Mouse (Mus musculus): Measurements from ENCODE around the gene Ank2. TPM values are rescaled to one million over a fixed set of nuclear protein-coding genes. Genes with fewer than 3 reads are reported as not detected.

Ank2 gene
- polyA plus RNA-seq, 1 experiment = 52.1 TPM

DNA sequence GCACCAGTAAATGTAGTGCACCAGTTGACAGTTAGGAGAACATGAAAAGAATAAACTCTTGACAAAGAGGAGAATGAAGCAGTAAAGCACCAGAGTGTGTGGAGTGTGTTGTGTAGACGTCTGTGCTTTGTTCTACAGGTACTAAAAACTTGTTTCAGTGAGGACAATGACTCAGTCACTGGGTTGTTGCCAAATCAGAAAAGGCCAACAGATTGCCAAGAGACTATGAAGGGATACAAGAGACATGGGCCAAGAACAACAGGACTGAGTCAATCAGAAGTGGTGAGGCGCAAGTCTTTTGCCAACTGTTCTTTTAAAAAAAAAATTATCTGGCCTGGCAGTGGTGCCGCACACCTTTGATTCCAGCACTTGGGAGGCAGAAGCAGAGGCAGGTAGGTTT, 509.2 kb downstream of the Ank2 start:
- no peaks in the 10 kb centered on the region for H3K27me3 ChIP-seq (ENCODE audit: control insufficient read depth, insufficient read depth, low read length)
- TF ChIP-seq POLR2A (IDR thresholded peaks at IDR 0.05; ENCODE audit: control insufficient read depth, low read depth, low read length) = no peak
- no peak for TF ChIP-seq CTCF (IDR thresholded peaks at IDR 0.05; ENCODE audit: control insufficient read depth, insufficient read depth, insufficient replicate concordance, low read depth, low read length)
- no peaks in the 10 kb centered on the region for H3K4me1 ChIP-seq (ENCODE audit: control insufficient read depth, insufficient read depth, low read length)
- H3K36me3 ChIP-seq (ENCODE audit: control insufficient read depth, insufficient read depth, low read length) = no peaks in the 10 kb centered on the region
- H3K27ac ChIP-seq (ENCODE audit: control insufficient read depth, insufficient read depth, low read depth, low read length) = no peak overlapping the region
- no peak overlapping the region for H3K4me3 ChIP-seq (ENCODE audit: control insufficient read depth, low read depth, low read length)

GRCm38 (mm10) chr3:126986687-126987086, 512.5 kb downstream of the Ank2 start:
- TF ChIP-seq POLR2A (IDR thresholded peaks at IDR 0.05; ENCODE audit: control insufficient read depth, low read depth, low read length) (no peak), CTCF (IDR thresholded peaks at IDR 0.05; ENCODE audit: control insufficient read depth, insufficient read depth, insufficient replicate concordance, low read depth, low read length) (no peak)
- H3K4me1 ChIP-seq (ENCODE audit: control insufficient read depth, insufficient read depth, low read length) = no peaks in the 10 kb centered on the region
- no peaks in the 10 kb centered on the region for H3K27me3 ChIP-seq (ENCODE audit: control insufficient read depth, insufficient read depth, low read length)
- no peaks in the 10 kb centered on the region for H3K36me3 ChIP-seq (ENCODE audit: control insufficient read depth, insufficient read depth, low read length)
- H3K4me3 ChIP-seq (ENCODE audit: control insufficient read depth, low read depth, low read length) = no peak overlapping the region
- H3K27ac ChIP-seq (ENCODE audit: control insufficient read depth, insufficient read depth, low read depth, low read length) = no peak overlapping the region

DNA sequence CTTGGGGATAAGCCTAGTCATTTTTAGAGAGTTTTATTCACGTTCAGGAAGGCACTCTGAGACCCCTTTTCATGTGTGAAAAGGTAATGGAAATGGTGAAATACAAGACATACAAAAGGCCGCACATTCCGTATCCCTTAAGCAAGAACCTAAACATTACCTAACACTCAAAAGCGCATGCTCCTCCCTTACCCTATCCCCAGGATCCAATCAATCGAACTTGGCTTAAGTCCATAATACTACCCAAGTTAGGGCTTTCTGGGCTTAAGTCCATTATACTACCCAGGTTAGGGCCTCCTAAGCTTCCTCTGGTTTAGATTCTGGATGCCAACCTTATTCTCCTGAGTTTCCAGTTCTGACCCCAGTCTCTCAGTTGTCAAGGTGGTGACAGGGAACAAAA, 516.3 kb downstream of the Ank2 start:
- Histone ChIP-seq H3K4me1 (ENCODE audit: control insufficient read depth, insufficient read depth, low read length) (no peaks in the 10 kb centered on the region), H3K27ac (ENCODE audit: control insufficient read depth, insufficient read depth, low read depth, low read length) (no peak overlapping the region), H3K36me3 (ENCODE audit: control insufficient read depth, insufficient read depth, low read length) (no peaks in the 10 kb centered on the region), H3K27me3 (ENCODE audit: control insufficient read depth, insufficient read depth, low read length) (no peaks in the 10 kb centered on the region), H3K4me3 (ENCODE audit: control insufficient read depth, low read depth, low read length) (no peak overlapping the region)
- TF ChIP-seq CTCF (IDR thresholded peaks at IDR 0.05; ENCODE audit: control insufficient read depth, insufficient read depth, insufficient replicate concordance, low read depth, low read length) (no peak), POLR2A (IDR thresholded peaks at IDR 0.05; ENCODE audit: control insufficient read depth, low read depth, low read length) (no peak)

DNA sequence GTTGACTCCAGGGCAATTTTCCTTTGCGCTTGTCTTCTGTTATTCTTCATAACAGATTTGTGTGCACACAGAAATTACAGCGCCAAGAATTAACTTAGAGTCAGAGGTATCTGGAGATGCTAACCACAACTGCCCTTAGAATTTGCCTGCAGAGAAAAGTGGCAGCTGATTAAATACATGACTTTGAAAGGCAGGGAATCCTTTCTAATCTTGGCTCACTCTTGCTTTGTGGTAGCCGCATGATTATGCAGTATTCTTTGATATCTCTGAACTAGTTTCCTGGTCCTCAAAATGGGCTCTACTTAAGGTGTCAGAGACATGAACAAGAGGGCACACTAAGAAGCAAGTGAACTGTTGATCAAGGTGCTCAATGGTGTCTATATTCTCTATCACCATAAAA, 518.0 kb downstream of the Ank2 start:
- Histone ChIP-seq H3K27me3 (ENCODE audit: control insufficient read depth, insufficient read depth, low read length) (no peaks in the 10 kb centered on the region), H3K4me1 (ENCODE audit: control insufficient read depth, insufficient read depth, low read length) (no peaks in the 10 kb centered on the region), H3K27ac (ENCODE audit: control insufficient read depth, insufficient read depth, low read depth, low read length) (no peak overlapping the region), H3K4me3 (ENCODE audit: control insufficient read depth, low read depth, low read length) (no peak overlapping the region), H3K36me3 (ENCODE audit: control insufficient read depth, insufficient read depth, low read length) (no peaks in the 10 kb centered on the region)
- no peak for TF ChIP-seq CTCF (IDR thresholded peaks at IDR 0.05; ENCODE audit: control insufficient read depth, insufficient read depth, insufficient replicate concordance, low read depth, low read length)
- no peak for TF ChIP-seq POLR2A (IDR thresholded peaks at IDR 0.05; ENCODE audit: control insufficient read depth, low read depth, low read length)

DNA sequence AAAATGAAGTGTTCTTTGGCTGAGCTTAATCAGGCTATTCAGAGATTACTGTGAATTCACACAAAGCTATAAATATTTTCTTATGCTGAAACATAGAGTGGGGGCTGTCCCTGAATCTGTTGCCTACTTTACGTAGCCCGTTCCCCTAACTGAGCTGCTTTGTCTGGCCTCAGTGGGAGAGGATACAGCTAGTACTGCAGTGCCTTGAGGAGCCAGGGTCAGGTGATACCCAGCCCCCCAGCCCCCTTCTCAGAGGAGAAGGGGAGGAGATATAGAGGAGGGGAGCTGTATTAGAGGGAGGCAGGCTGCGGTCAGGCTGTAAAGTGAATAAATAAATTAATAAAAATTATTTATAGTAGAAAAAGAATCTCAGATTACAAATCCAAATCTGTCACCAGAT, 519.5 kb downstream of the Ank2 start:
- Histone ChIP-seq H3K4me3 (ENCODE audit: control insufficient read depth, low read depth, low read length) (no peak overlapping the region), H3K27ac (ENCODE audit: control insufficient read depth, insufficient read depth, low read depth, low read length) (no peak overlapping the region), H3K36me3 (ENCODE audit: control insufficient read depth, insufficient read depth, low read length) (no peaks in the 10 kb centered on the region), H3K4me1 (ENCODE audit: control insufficient read depth, insufficient read depth, low read length) (no peaks in the 10 kb centered on the region), H3K27me3 (ENCODE audit: control insufficient read depth, insufficient read depth, low read length) (no peaks in the 10 kb centered on the region)
- no peak for TF ChIP-seq POLR2A (IDR thresholded peaks at IDR 0.05; ENCODE audit: control insufficient read depth, low read depth, low read length)
- TF ChIP-seq CTCF (IDR thresholded peaks at IDR 0.05; ENCODE audit: control insufficient read depth, insufficient read depth, insufficient replicate concordance, low read depth, low read length) = no peak

DNA sequence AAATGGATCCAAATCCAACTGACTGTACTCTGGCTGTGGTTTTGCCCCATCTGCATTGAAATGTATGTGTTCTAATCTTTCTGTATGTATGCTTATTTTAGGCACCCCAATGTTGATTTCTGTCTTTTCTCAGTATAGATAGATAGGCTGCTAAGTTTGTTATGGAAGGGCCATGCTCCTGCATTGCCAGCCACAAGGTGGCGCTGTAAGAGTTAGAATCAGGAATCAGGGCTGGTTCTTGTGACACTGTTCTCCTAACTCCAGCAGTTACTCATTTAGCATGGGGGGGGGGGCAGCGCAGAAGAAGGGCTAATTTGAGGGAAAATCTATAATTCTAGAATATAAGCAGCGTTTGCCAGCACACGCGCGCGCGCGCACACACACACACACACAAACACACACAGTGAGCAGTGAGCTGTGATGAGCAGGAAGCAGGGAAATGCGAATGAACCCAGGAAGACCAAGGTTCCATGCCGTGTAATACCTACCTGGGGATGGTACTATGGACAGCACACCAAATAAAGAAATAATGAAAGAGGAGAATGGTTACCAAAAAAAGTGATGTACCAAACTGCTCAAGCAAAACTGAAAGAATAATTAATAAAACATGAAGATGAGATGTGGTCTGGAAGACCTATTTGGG, 520.3 kb downstream of the Ank2 start:
- no peaks in the 10 kb centered on the region for H3K4me1 ChIP-seq (ENCODE audit: control insufficient read depth, insufficient read depth, low read length)
- no peaks in the 10 kb centered on the region for H3K27me3 ChIP-seq (ENCODE audit: control insufficient read depth, insufficient read depth, low read length)
- H3K27ac ChIP-seq (ENCODE audit: control insufficient read depth, insufficient read depth, low read depth, low read length) = no peak overlapping the region
- H3K36me3 ChIP-seq (ENCODE audit: control insufficient read depth, insufficient read depth, low read length) = no peaks in the 10 kb centered on the region
- no peak for TF ChIP-seq POLR2A (IDR thresholded peaks at IDR 0.05; ENCODE audit: control insufficient read depth, low read depth, low read length)
- peak; percentile 40; the same call in 1 of the 2 replicates for TF ChIP-seq CTCF (IDR thresholded peaks at IDR 0.05; ENCODE audit: control insufficient read depth, insufficient read depth, insufficient replicate concordance, low read depth, low read length)
- no peak overlapping the region for H3K4me3 ChIP-seq (ENCODE audit: control insufficient read depth, low read depth, low read length)

GRCm38 (mm10) chr3:126977399-126977798, 521.8 kb downstream of the Ank2 start:
- no peak for TF ChIP-seq CTCF (IDR thresholded peaks at IDR 0.05; ENCODE audit: control insufficient read depth, insufficient read depth, insufficient replicate concordance, low read depth, low read length)
- TF ChIP-seq POLR2A (IDR thresholded peaks at IDR 0.05; ENCODE audit: control insufficient read depth, low read depth, low read length) = no peak
- Histone ChIP-seq H3K4me3 (ENCODE audit: control insufficient read depth, low read depth, low read length) (no peak overlapping the region), H3K36me3 (ENCODE audit: control insufficient read depth, insufficient read depth, low read length) (no peaks in the 10 kb centered on the region), H3K4me1 (ENCODE audit: control insufficient read depth, insufficient read depth, low read length) (no peaks in the 10 kb centered on the region), H3K27ac (ENCODE audit: control insufficient read depth, insufficient read depth, low read depth, low read length) (no peak overlapping the region), H3K27me3 (ENCODE audit: control insufficient read depth, insufficient read depth, low read length) (no peaks in the 10 kb centered on the region)
